Mouse (Mus musculus) forebrain, embryonic 14.5 days (tissue): ENCODE measurements at regions not wholly inside any gene's neighbourhood (a gene's known extent, or its start where the extent isn't known, plus 50 kb on each side); places are given as distances from the start of the nearest gene placed in this dataset.
A peak's percentile ranks its signal among the peaks of the same experiment; 100 is the strongest.

Experiments used
- ATAC-seq: fragments of 200-750 bp; cut with Nextera tagmentation; 2 replicates; pipeline ENCODE4 v1.8.0; 2017; ENCODE audit warnings: mild to moderate bottlenecking, moderate library complexity
- DNase-seq: peaks from one replicate; pipeline ENCODE4 v3.0.0-alpha.2; 2015; ENCODE audit warnings: low spot score
- H3K27ac ChIP-seq: fragments of 300-500 bp; sonication (generic); 2 replicates; pipeline ENCODE4 v1.5.1; 2014; ENCODE audit warnings: low read depth, mild to moderate bottlenecking, control low read depth, low read length, moderate library complexity
- H3K27me3 ChIP-seq: fragments of 300-500 bp; sonication (generic); replicated peaks from 2 replicates; pipeline ENCODE4 v1.6.1; 2014; ENCODE audit warnings: low read length, control low read depth, mixed read lengths; ENCODE audit not compliant: control insufficient read depth, insufficient read depth
- H3K36me3 ChIP-seq: fragments of 300-500 bp; sonication (generic); 2 replicates; pipeline ENCODE4 v1.6.1; 2014; ENCODE audit warnings: low read length, control low read depth; ENCODE audit not compliant: control insufficient read depth, insufficient read depth
- H3K4me1 ChIP-seq: fragments of 300-500 bp; sonication (generic); 2 replicates; pipeline ENCODE4 v1.6.1; 2014; ENCODE audit warnings: antibody characterized with exemption, low read length, control low read depth; ENCODE audit not compliant: control insufficient read depth, insufficient read depth
- H3K4me2 ChIP-seq: fragments of 300-500 bp; sonication (generic); 2 replicates; pipeline ENCODE4 v1.6.1; 2014; ENCODE audit warnings: mild to moderate bottlenecking, control low read depth, low read length
- H3K4me3 ChIP-seq: fragments of 300-500 bp; sonication (generic); 2 replicates; pipeline ENCODE4 v1.5.1; 2014; ENCODE audit warnings: low read depth, low read length, control low read depth
- H3K9ac ChIP-seq: fragments of 300-500 bp; sonication (generic); 2 replicates; pipeline ENCODE4 v1.6.1; 2014; ENCODE audit warnings: mild to moderate bottlenecking, low read length, control low read depth, moderate library complexity
- H3K9me3 ChIP-seq: fragments of 300-500 bp; sonication (generic); replicated peaks from 2 replicates; pipeline ENCODE4 v1.6.1; 2016; ENCODE audit warnings: low read length, control low read depth, mixed read lengths; ENCODE audit not compliant: control insufficient read depth
- WGBS: fragments of 180-500 bp; shearing (Covaris S2); extraction: QIAGEN DNeasy Blood & Tissue Kit; methylation state at CpG from one replicate; pipeline ENCODE4 v1.1.7; 2014; 5-methylcytosine and 5-hydroxymethylcytosine counted together

DNA sequence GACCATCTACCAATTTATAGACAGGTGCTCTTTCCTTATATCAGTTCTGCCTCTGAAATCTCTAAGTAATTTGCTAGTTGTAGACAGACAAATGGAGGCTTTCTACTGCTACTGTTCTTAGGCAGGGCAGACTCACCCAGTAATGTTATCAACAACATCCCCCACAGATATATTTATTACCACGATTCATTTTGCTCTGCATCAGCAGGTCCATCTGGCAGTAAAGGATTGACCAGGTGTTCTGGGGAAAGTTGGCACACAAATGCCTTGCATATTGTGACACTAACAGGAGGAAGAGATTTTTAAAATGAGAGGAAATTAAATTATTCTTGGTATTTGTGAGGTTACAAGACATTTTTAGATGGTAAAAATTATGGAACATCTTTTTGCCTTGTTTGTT is 627.3 kb upstream of the Tmprss15 start:
- Histone ChIP-seq H3K9me3 (no peaks in the 10 kb centered on the region), H3K4me3 (no peak overlapping the region), H3K27me3 (no peaks in the 10 kb centered on the region), H3K27ac (no peak overlapping the region), H3K36me3 (no peaks in the 10 kb centered on the region), H3K4me2 (no peak overlapping the region), H3K9ac (no peak overlapping the region), H3K4me1 (no peaks in the 10 kb centered on the region)
- peak; percentile 55; the same call in 1 of the 2 replicates for ATAC-seq
- 62% methylated on average over 1 of the region's 1 CpGs for WGBS
- DNase-seq, result peak; percentile 67

DNA sequence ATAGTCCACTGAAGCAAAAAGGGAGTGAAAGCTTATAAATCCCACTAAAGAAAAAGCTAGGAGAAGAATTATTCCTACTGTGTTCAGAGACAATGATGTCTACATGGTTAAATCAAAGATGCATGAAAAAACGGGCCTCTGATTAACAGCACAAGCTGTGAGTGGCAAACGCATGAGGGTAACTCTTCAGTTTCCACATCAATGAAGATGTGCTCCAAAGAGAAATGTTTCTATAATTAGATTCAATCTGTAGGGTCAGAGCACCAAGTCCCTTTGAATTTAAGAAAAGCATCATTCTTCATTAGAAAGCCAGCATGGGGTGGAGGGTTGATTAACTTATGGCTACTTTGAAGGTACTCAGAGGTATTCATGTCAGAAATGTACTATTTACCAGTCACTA is 601.5 kb upstream of the Tmprss15 start:
- no peaks in the 10 kb centered on the region for H3K9me3 ChIP-seq
- ATAC-seq, result no peak
- DNase-seq, result peak; percentile 3
- H3K4me2 ChIP-seq, result no peak overlapping the region
- 8% methylated on average over 2 of the region's 2 CpGs for WGBS
- no peak overlapping the region for H3K4me3 ChIP-seq
- no peaks in the 10 kb centered on the region for H3K36me3 ChIP-seq
- H3K4me1 ChIP-seq, result no peaks in the 10 kb centered on the region
- no peak overlapping the region for H3K27ac ChIP-seq
- H3K9ac ChIP-seq, result no peak overlapping the region
- no peaks in the 10 kb centered on the region for H3K27me3 ChIP-seq

DNA sequence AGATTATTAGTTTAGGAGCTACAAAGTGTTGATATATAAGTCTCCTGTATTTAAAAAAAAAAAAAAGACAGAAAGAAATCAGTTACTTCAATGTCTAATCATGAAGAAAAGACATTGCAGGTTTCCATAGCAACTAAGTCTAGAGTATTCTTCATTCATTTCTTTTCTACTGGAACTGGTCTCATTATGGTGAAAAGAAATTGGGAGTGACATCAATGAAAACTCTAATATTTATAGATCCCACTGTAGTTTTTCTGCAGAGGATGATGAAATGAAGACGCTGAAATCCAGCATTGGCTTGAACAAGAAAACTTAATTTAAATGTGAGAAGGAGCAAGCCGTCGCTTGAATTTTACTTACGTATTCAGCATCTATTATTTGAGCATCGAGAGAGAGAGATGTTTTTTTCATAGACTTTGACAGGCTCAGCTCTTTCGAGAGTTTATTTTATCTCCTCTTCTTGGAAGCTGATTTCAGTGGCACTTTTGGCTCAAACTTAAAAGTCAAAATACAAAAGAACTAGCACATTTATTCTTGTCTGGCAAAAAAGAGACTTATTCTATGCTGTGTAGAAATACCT is 560.4 kb upstream of the Tmprss15 start:
- no peak overlapping the region for H3K27ac ChIP-seq
- ATAC-seq, result no peak
- no peak overlapping the region for H3K4me2 ChIP-seq
- H3K9ac ChIP-seq, result no peak overlapping the region
- H3K4me1 ChIP-seq, result no peaks in the 10 kb centered on the region
- H3K36me3 ChIP-seq, result no peaks in the 10 kb centered on the region
- H3K9me3 ChIP-seq, result no peaks in the 10 kb centered on the region
- H3K4me3 ChIP-seq, result no peak overlapping the region
- no peaks in the 10 kb centered on the region for H3K27me3 ChIP-seq
- peak; percentile 23 for DNase-seq
- 56% methylated on average over 6 of the region's 6 CpGs for WGBS

DNA sequence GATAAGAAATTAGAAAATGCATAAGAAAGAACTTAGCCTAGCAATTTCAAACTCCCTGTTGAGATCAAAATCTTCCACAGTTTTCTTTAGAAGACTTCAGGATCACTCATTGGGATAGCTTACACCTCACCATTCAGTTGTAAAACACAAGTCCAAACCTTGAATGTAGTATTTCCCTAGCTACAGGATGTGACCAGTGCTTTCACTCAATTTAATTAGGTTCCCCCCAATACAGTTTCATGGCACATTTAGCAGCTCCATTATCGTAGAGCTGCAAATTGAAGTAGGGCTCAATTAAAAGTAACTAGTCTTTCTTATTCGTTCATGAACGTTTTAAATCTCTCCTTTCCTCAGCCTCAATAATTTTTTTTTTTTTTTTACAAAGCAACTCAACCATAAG is 550.0 kb upstream of the Tmprss15 start:
- Histone ChIP-seq H3K36me3 (no peaks in the 10 kb centered on the region), H3K9ac (no peak overlapping the region), H3K4me3 (no peak overlapping the region), H3K4me2 (no peak overlapping the region), H3K27ac (no peak overlapping the region), H3K4me1 (no peaks in the 10 kb centered on the region), H3K27me3 (no peaks in the 10 kb centered on the region), H3K9me3 (no peaks in the 10 kb centered on the region)
- DNase-seq (peak; percentile 33), ATAC-seq (peak; percentile 68)
- 23% methylated on average over 3 of the region's 3 CpGs for WGBS

DNA sequence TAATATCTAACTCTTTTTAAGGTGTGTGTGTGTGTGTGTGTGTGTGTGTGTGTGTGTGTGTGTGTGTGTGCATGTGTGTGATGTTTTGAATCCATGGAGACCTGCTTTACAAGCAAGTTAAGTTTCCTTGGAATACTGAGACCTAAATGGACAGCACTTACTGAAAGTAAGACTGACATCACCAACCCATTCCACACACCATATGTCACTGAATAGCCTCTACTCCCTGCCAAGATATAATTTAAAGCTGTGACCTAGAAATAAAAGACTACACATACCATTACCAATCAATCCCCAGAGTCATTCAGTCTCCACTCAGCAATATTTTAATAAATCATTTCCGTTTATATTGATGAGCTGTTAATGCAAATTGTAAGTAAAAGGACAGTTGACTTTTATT is 536.2 kb upstream of the Tmprss15 start:
- H3K4me3 ChIP-seq, result no peak overlapping the region
- DNase-seq (no peak), ATAC-seq (no peak)
- no peaks in the 10 kb centered on the region for H3K36me3 ChIP-seq
- H3K27me3 ChIP-seq, result no peaks in the 10 kb centered on the region
- no peak overlapping the region for H3K4me2 ChIP-seq
- H3K4me1 ChIP-seq, result no peaks in the 10 kb centered on the region
- H3K9me3 ChIP-seq, result no peaks in the 10 kb centered on the region
- H3K27ac ChIP-seq, result no peak overlapping the region
- WGBS, result 85% methylated on average over 1 of the region's 1 CpGs
- H3K9ac ChIP-seq, result no peak overlapping the region

DNA sequence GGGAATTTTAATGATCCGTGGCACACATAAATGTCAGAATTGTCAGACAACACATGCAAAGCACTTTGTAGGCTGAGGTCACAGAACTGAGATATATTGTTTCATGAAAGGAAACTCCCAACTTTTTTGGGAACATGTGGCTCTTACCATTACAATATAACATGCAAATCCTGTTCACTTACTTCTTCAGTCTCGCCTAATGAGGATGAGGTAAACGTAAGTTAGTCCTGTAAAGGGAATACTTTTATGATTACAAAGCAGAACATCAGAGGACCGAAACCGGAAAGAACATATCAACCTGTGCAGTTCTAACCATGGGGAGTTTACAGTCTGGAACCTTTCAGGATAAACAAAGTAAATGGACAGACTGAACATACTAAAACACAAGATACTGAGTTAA is 520.1 kb upstream of the Tmprss15 start:
- Histone ChIP-seq H3K4me2 (no peak overlapping the region), H3K27ac (no peak overlapping the region), H3K36me3 (no peaks in the 10 kb centered on the region), H3K9ac (no peak overlapping the region), H3K27me3 (no peaks in the 10 kb centered on the region), H3K4me3 (no peak overlapping the region), H3K4me1 (no peaks in the 10 kb centered on the region), H3K9me3 (no peaks in the 10 kb centered on the region)
- DNase-seq (no peak), ATAC-seq (no peak)
- WGBS, result 79% methylated on average over 5 of the region's 5 CpGs

DNA sequence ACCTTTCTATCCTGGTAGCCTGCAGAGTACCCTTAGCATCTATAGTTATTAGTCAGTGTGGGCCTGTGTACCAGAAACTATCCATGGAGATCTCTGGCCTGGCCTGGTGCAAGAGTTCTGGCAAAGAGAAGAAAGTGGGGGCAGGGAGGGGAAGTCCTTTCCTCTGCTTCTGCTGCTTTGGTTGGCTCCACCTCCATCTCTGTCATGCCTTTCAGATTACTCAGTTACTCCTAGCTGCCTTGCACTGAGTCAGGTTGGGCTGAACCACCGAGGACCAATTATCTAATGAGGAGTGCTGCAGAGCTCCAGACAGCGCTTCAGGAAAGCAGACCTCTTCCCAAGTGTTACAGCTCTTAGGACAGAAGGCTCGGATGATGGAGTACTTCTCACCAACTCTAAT is 500.0 kb upstream of the Tmprss15 start:
- no peaks in the 10 kb centered on the region for H3K4me1 ChIP-seq
- no peaks in the 10 kb centered on the region for H3K27me3 ChIP-seq
- ATAC-seq, result no peak
- H3K9ac ChIP-seq, result no peak overlapping the region
- no peaks in the 10 kb centered on the region for H3K9me3 ChIP-seq
- no peak overlapping the region for H3K27ac ChIP-seq
- H3K4me3 ChIP-seq, result no peak overlapping the region
- no peaks in the 10 kb centered on the region for H3K36me3 ChIP-seq
- DNase-seq, result no peak
- 69% methylated on average over 3 of the region's 3 CpGs for WGBS
- H3K4me2 ChIP-seq, result no peak overlapping the region

DNA sequence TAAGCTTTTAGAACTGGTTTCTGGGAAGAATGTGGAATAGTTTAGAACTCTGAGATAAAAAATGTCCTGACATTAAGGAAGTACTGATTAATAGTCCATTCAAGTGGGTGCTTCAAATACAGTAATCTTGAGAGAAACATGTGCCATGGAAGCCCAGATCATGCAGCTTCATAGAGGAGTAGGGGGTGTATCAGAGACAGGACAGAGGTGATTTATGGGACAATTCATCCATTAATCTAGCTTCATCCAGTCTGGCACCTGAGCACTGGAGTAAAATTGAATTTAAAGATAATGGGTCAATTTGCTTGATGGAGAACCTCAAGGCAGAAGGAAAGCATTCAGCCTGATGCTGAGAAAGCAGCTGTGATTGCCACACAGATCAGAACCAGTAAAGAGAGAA is 494.8 kb upstream of the Tmprss15 start:
- Histone ChIP-seq H3K4me2 (no peak overlapping the region), H3K4me3 (no peak overlapping the region), H3K36me3 (no peaks in the 10 kb centered on the region), H3K27me3 (no peaks in the 10 kb centered on the region), H3K27ac (no peak overlapping the region), H3K4me1 (no peaks in the 10 kb centered on the region), H3K9me3 (no peaks in the 10 kb centered on the region), H3K9ac (no peak overlapping the region)
- ATAC-seq (no peak), DNase-seq (no peak)

DNA sequence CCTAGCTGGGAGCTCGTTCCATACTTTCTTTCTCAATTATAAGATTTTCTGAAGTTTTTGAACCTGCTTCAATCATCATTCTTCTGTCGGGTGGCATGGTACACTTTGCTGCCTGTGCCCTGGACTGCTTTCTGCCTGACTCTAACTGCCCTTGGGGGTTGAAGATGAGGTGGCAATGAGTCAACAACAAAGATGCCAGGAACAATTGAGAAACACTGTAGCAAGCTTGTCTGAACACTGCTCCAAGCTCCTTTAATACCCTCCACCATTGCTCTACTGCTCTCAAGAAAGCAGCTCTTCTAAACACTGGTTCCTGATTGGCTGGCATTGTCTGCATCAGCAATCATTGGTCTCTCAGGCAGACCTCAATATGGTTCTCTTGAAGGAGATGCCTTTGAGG is 480.0 kb upstream of the Tmprss15 start:
- DNase-seq, result no peak
- H3K27ac ChIP-seq, result no peak overlapping the region
- no peaks in the 10 kb centered on the region for H3K27me3 ChIP-seq
- no peak for ATAC-seq
- no peaks in the 10 kb centered on the region for H3K36me3 ChIP-seq
- no peaks in the 10 kb centered on the region for H3K9me3 ChIP-seq
- H3K4me3 ChIP-seq, result no peak overlapping the region
- no peak overlapping the region for H3K9ac ChIP-seq
- H3K4me2 ChIP-seq, result no peak overlapping the region
- 86% methylated on average over 2 of the region's 2 CpGs for WGBS
- no peaks in the 10 kb centered on the region for H3K4me1 ChIP-seq
